Comparison of ENCODE assay signal across 29 mouse cellular contexts in genomic region chr6:81818573-81818972, GRCm38 (mm10).
DNase-seq lines count a peak whose midpoint lies in the region; ATAC-seq and TF ChIP-seq lines count a peak whose summit lies in the region.
"Had no signal": no experiment of that assay in that cellular context is flagged by ENCODE, and none has a peak within 500 bp of the region (broad histone marks: within the 10 kb centered on the region; RNA-seq: fewer than 3 reads in every experiment).

No protein-coding gene starts in this region.

- H3K27me3 ChIP-seq in megakaryocyte, embryonic 14.5 days (replicated peaks), result no peaks in the 10 kb centered on the region
- no peaks in the 10 kb centered on the region for H3K27me3 ChIP-seq in MEL (ENCODE audit: control insufficient read depth in 1 of 2, insufficient read depth in 2 of 2, low read length in 2 of 2)
- H3K27me3 ChIP-seq in cerebellum, adult 2 months (ENCODE audit: control insufficient read depth, insufficient read depth, low read length), result no peaks in the 10 kb centered on the region
- H3K27me3 ChIP-seq: embryonic facial prominence, embryonic 13.5 days; forebrain, embryonic 13.5 days; heart, embryonic 12.5 days; heart, embryonic 15.5 days; hindbrain, embryonic 13.5 days; intestine, embryonic 15.5 days; Patski had no signal

- TF ChIP-seq POLR2A in MEL (IDR thresholded peaks at IDR 0.05; ENCODE audit: control insufficient read depth in 1 of 2, insufficient read depth in 1 of 2, low read depth in 1 of 2, low read length in 2 of 2, poor library complexity in 1 of 2), result no peak
- no peak for TF ChIP-seq POLR2A in bone marrow, adult 2 months (IDR thresholded peaks at IDR 0.05; ENCODE audit: borderline replicate concordance, control insufficient read depth, low read depth, low read length)
- no peak for TF ChIP-seq POLR2A in cerebellum, adult 2 months (IDR thresholded peaks at IDR 0.05; ENCODE audit: borderline replicate concordance, insufficient read depth, low read length)

- no peak for ATAC-seq in megakaryocyte, adult 5-6 weeks (ENCODE audit: poor library complexity, severe bottlenecking)
- ATAC-seq: CD4-positive, CD25-positive, alpha-beta regulatory T cell, adult 4 months; forebrain, embryonic 13.5 days; forebrain, embryonic 16.5 days; hindbrain, embryonic 16.5 days; intestine, embryonic 15.5 days; Patski had no signal

- no peak overlapping the region for H3K27ac ChIP-seq in MEL (ENCODE audit: control insufficient read depth, low read depth, low read length)
- no peak overlapping the region for H3K27ac ChIP-seq in bone marrow, adult 2 months (ENCODE audit: control insufficient read depth, insufficient read depth, low read depth, low read length, poor library complexity)
- H3K27ac ChIP-seq in cerebellum, adult 2 months (ENCODE audit: insufficient read depth, low read length), result no peak overlapping the region
- H3K27ac ChIP-seq: embryonic facial prominence, embryonic 10.5 days; embryonic facial prominence, embryonic 13.5 days; forebrain, embryonic 10.5 days; forebrain, embryonic 13.5 days; heart, embryonic 15.5 days; hindbrain, embryonic 10.5 days; hindbrain, embryonic 13.5 days; intestine, embryonic 15.5 days had no signal

- no peak for TF ChIP-seq CTCF in MEL (IDR thresholded peaks at IDR 0.05 in 2 of 3, conservative IDR thresholded peaks at IDR 0.05 in 1 of 3; ENCODE audit: control insufficient read depth in 1 of 3, insufficient read depth in 1 of 3, low read depth in 2 of 3, low read length in 3 of 3, poor library complexity in 1 of 3, severe bottlenecking in 1 of 3)
- no peak for TF ChIP-seq CTCF in bone marrow, adult 2 months (IDR thresholded peaks at IDR 0.05; ENCODE audit: control insufficient read depth, insufficient read depth, low read length)
- no peak for TF ChIP-seq CTCF in cerebellum, adult 2 months (IDR thresholded peaks at IDR 0.05; ENCODE audit: borderline replicate concordance, insufficient read depth, low read depth, low read length)

- peaks cover 7% of the 10 kb centered on the region for H3K4me1 ChIP-seq in megakaryocyte, embryonic 14.5 days
- no peaks in the 10 kb centered on the region for H3K4me1 ChIP-seq in MEL (ENCODE audit: control insufficient read depth in 1 of 2, insufficient read depth in 2 of 2, low read length in 2 of 2)
- peaks cover 3% of the 10 kb centered on the region for H3K4me1 ChIP-seq in bone marrow, adult 2 months (ENCODE audit: control insufficient read depth, insufficient read depth, low read length)
- H3K4me1 ChIP-seq in cerebellum, adult 2 months (ENCODE audit: control insufficient read depth, insufficient read depth, low read length), result no peaks in the 10 kb centered on the region
- H3K4me1 ChIP-seq: embryonic facial prominence, embryonic 10.5 days; embryonic facial prominence, embryonic 13.5 days; forebrain, embryonic 10.5 days; forebrain, embryonic 13.5 days; heart, embryonic 12.5 days; heart, embryonic 15.5 days; hindbrain, embryonic 10.5 days; intestine, embryonic 15.5 days had no signal

- H3K4me3 ChIP-seq in megakaryocyte, embryonic 14.5 days (replicated peaks), result peak overlapping the region; percentile 64
- H3K4me3 ChIP-seq in MEL (ENCODE audit: control insufficient read depth in 1 of 2, insufficient read depth in 1 of 2, low read depth in 2 of 2, low read length in 2 of 2), result no peak overlapping the region
- peak overlapping the region; percentile 1 for H3K4me3 ChIP-seq in bone marrow, adult 2 months (replicated peaks; ENCODE audit: control insufficient read depth, low read depth, low read length)
- H3K4me3 ChIP-seq in cerebellum, adult 2 months (replicated peaks; ENCODE audit: insufficient read depth, low read depth, low read length), result no peak overlapping the region
- H3K4me3 ChIP-seq: embryonic facial prominence, embryonic 10.5 days; embryonic facial prominence, embryonic 13.5 days; forebrain, embryonic 10.5 days; forebrain, embryonic 13.5 days; heart, embryonic 12.5 days; heart, embryonic 15.5 days; hindbrain, embryonic 10.5 days; hindbrain, embryonic 13.5 days; intestine, embryonic 15.5 days had no signal

- WGBS in bone marrow, adult 2 months, result 89% methylated on average over 10 of the region's 10 CpGs
- WGBS in cerebellum, adult 2 months, result 99% methylated on average over 10 of the region's 10 CpGs

- intact Hi-C loops in left cerebral cortex, postnatal 4 days (cut with DNase I), result no loop called here

- no peaks in the 10 kb centered on the region for H3K36me3 ChIP-seq in megakaryocyte, embryonic 14.5 days (replicated peaks; ENCODE audit: low read length)
- H3K36me3 ChIP-seq in MEL (ENCODE audit: control insufficient read depth in 1 of 2, insufficient read depth in 2 of 2, low read length in 2 of 2), result no peaks in the 10 kb centered on the region
- H3K36me3 ChIP-seq: embryonic facial prominence, embryonic 10.5 days; embryonic facial prominence, embryonic 13.5 days; forebrain, embryonic 10.5 days; heart, embryonic 12.5 days; heart, embryonic 15.5 days; hindbrain, embryonic 10.5 days; hindbrain, embryonic 13.5 days; intestine, embryonic 15.5 days had no signal

- TF ChIP-seq EP300 in MEL (IDR thresholded peaks at IDR 0.05; ENCODE audit: low read depth in 1 of 2, low read length in 2 of 2), result no peak

- H3K79me2 ChIP-seq in MEL (ENCODE audit: control insufficient read depth, insufficient read depth, low read length, poor library complexity), result no peaks in the 10 kb centered on the region

- H3K9me3 ChIP-seq in megakaryocyte, embryonic 14.5 days, result peaks cover 13% of the 10 kb centered on the region
- H3K9me3 ChIP-seq in MEL (replicated peaks; ENCODE audit: insufficient read depth, low read length), result no peaks in the 10 kb centered on the region
- H3K9me3 ChIP-seq: embryonic facial prominence, embryonic 10.5 days; embryonic facial prominence, embryonic 13.5 days; forebrain, embryonic 10.5 days; forebrain, embryonic 13.5 days; heart, embryonic 12.5 days; heart, embryonic 15.5 days; hindbrain, embryonic 10.5 days; hindbrain, embryonic 13.5 days; intestine, embryonic 15.5 days had no signal

- H3K9ac ChIP-seq in MEL (ENCODE audit: control insufficient read depth, low read depth, low read length, poor library complexity, severe bottlenecking), result no peak overlapping the region
- H3K9ac ChIP-seq: embryonic facial prominence, embryonic 13.5 days; forebrain, embryonic 13.5 days; heart, embryonic 12.5 days; heart, embryonic 15.5 days; hindbrain, embryonic 13.5 days; intestine, embryonic 15.5 days had no signal

- TF ChIP-seq RAD21 in MEL (IDR thresholded peaks at IDR 0.05; ENCODE audit: low read depth, low read length), result no peak

- no peak for DNase-seq in MEL (ENCODE audit: low read depth, low spot score)
- no peak for DNase-seq in cerebellum, adult 2 months
- no peak for DNase-seq in left cerebral cortex, postnatal 4 days
- DNase-seq: adrenal gland, adult 2 months; adrenal gland, postnatal 14 days; cerebellum, adult 18-20 months; cerebellum, adult 9-11 months; cerebellum, postnatal 36 days; embryo, embryonic 11 days; gastrocnemius, postnatal 10 days; gastrocnemius, postnatal 36 days; heart, postnatal 10 days; heart, postnatal 36 days had no signal

TF ChIP-seq in MEL, 35 proteins besides CTCF, POLR2A, EP300 and RAD21:
- no peak for TF ChIP-seq USF2 (IDR thresholded peaks at IDR 0.05; ENCODE audit: borderline replicate concordance in 1 of 2, insufficient read depth in 1 of 2, low read depth in 1 of 2, low read length in 2 of 2)
- TF ChIP-seq POLR2AphosphoS5 (IDR thresholded peaks at IDR 0.05; ENCODE audit: borderline replicate concordance, low read depth, low read length), result peak; percentile 72; the same call in 1 of the 2 replicates

Comparison
In these comparisons a context has a peak if more than half of its experiments do, and no peak if none do; other contexts are left out.
1. H3K4me3 ChIP-seq: peak in megakaryocyte, embryonic 14.5 days (single experiment) and bone marrow, adult 2 months (single experiment); none in MEL (0 of 2) and cerebellum, adult 2 months (single experiment).